Mouse (Mus musculus) myocyte (in vitro differentiated cells): ENCODE data around the gene Dhh.
A peak's percentile ranks its signal among the peaks of the same experiment; 100 is the strongest.

ENCODE experiments used
- CEBPB ChIP-seq: IDR thresholded peaks from 2 replicates; pipeline ENCODE4 v1.6.1; 2011; ENCODE audit warnings: mild to moderate bottlenecking, moderate library complexity; ENCODE audit not compliant: poor library complexity, insufficient read depth, severe bottlenecking
- MAX ChIP-seq: IDR thresholded peaks from one replicate; pipeline ENCODE4 v1.6.1; 2011; ENCODE audit warnings: low read depth, mild to moderate bottlenecking, control low read depth
- MYOG ChIP-seq, 3 experiments: IDR thresholded peaks; one replicate each; pipeline ENCODE4 v1.6.1; 2011; ENCODE audit warnings: control low read depth in 2 of 3, low read depth in 2 of 3, mild to moderate bottlenecking in 2 of 3; ENCODE audit not compliant: insufficient read length in 2 of 3, control insufficient read depth in 1 of 3, insufficient read depth in 1 of 3
- POLR2A ChIP-seq: IDR thresholded peaks from one replicate; pipeline ENCODE4 v1.6.1; 2011; ENCODE audit warnings: low read depth, mild to moderate bottlenecking, control low read depth, moderate library complexity; ENCODE audit not compliant: insufficient read length
- POLR2AphosphoS2 ChIP-seq: IDR thresholded peaks from one replicate; pipeline ENCODE4 v1.6.1; 2011; ENCODE audit warnings: low read depth, control low read depth; ENCODE audit not compliant: insufficient read length
- REST ChIP-seq: IDR thresholded peaks from one replicate; pipeline ENCODE4 v1.6.1; 2011; ENCODE audit warnings: mild to moderate bottlenecking, control low read depth, moderate library complexity; ENCODE audit not compliant: insufficient read depth, insufficient read length
- TCF12 ChIP-seq: IDR thresholded peaks from one replicate; pipeline ENCODE4 v1.6.1; 2011; ENCODE audit warnings: mild to moderate bottlenecking, control low read depth; ENCODE audit not compliant: poor library complexity, insufficient read depth, severe bottlenecking
- USF1 ChIP-seq: IDR thresholded peaks from one replicate; pipeline ENCODE4 v1.6.1; 2011; ENCODE audit warnings: low read depth, mild to moderate bottlenecking, control low read depth, moderate library complexity

GRCm38 (mm10) chr15:98868346-98869063 is 29.8 kb downstream of the Dhh start:
- no peak for TF ChIP-seq POLR2AphosphoS2
- TF ChIP-seq POLR2A = no peak
- TF ChIP-seq MAX = no peak
- no peak for TF ChIP-seq REST
- TF ChIP-seq MYOG (IDR thresholded peaks at IDR 0.05; ENCODE audit: control insufficient read depth in 1 of 3, insufficient read depth in 1 of 3, insufficient read length in 2 of 3, low read depth in 2 of 3) = peak in 1 of 3 experiments; percentile 3
- TF ChIP-seq CEBPB = no peak
- no peak for TF ChIP-seq TCF12
- no peak for TF ChIP-seq USF1
